8 mouse cellular contexts compared by ENCODE assay signal in the genomic region with DNA sequence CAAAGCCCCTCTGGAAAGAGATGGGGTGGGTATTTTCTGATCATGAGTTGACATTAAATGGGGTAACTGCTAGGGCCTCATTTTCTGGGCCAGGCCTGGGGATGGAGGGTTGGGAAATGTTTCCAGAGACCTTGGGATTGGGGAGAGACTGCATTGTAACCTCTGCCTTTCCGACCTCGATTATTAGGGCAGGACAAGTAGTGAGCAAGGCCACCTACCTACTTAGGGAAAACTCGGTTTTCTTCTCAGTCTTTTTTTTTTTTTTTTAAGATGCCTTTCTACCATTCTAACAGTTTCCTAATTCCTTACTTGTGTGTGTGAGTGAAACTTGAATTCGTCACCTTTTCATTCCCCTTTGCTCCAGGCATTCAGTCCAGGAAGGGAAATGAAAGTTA. TPM values are rescaled to one million over a fixed set of nuclear protein-coding genes. Genes with fewer than 3 reads are reported as not detected.
DNase-seq lines count a peak whose midpoint lies in the region; ATAC-seq lines count a peak whose summit lies in the region.

No protein-coding gene starts in this region.

- peak overlapping the region; percentile 94 for H3K9ac ChIP-seq in lung, embryonic 16.5 days (ENCODE audit: low read length)
- H3K9ac ChIP-seq in embryonic facial prominence, embryonic 14.5 days (ENCODE audit: low read depth, low read length), result peak overlapping the region; percentile 99
- peak overlapping the region; percentile 99 for H3K9ac ChIP-seq in intestine, embryonic 15.5 days
- H3K9ac ChIP-seq in neural tube, embryonic 14.5 days (replicated peaks; ENCODE audit: low read depth, low read length), result peak overlapping the region; percentile 97

- peak overlapping the region; percentile 79 for H3K4me3 ChIP-seq in lung, embryonic 16.5 days (ENCODE audit: low read length)
- peak overlapping the region; percentile 94 for H3K4me3 ChIP-seq in embryonic facial prominence, embryonic 14.5 days (ENCODE audit: low read depth, low read length)
- H3K4me3 ChIP-seq in intestine, embryonic 15.5 days (replicated peaks), result peak overlapping the region; percentile 95
- peak overlapping the region; percentile 89 for H3K4me3 ChIP-seq in neural tube, embryonic 14.5 days (ENCODE audit: low read depth, low read length)

- 3% methylated on average over 4 of the region's 4 CpGs for WGBS in lung, embryonic 16.5 days
- WGBS in embryonic facial prominence, embryonic 14.5 days, result 3% methylated on average over 4 of the region's 4 CpGs
- 5% methylated on average over 4 of the region's 4 CpGs for WGBS in intestine, embryonic 15.5 days
- 4% methylated on average over 4 of the region's 4 CpGs for WGBS in neural tube, embryonic 14.5 days

- no peak for ATAC-seq in lung, embryonic 16.5 days (ENCODE audit: low read depth)
- no peak for ATAC-seq in embryonic facial prominence, embryonic 14.5 days (ENCODE audit: low read depth)
- ATAC-seq in intestine, embryonic 15.5 days, result no peak
- no peak for ATAC-seq in neural tube, embryonic 14.5 days (ENCODE audit: low read depth)
- no peak for ATAC-seq in monocyte, adult 5-6 weeks (replicated peaks; ENCODE audit: insufficient number of reproducible peaks, low FRiP score, low TSS enrichment, poor library complexity, severe bottlenecking)

- no peaks in the 10 kb centered on the region for H3K27me3 ChIP-seq in lung, embryonic 16.5 days (ENCODE audit: control insufficient read depth, insufficient read depth, low read depth, low read length)
- H3K27me3 ChIP-seq in embryonic facial prominence, embryonic 14.5 days (replicated peaks; ENCODE audit: control insufficient read depth, insufficient read depth, low read length), result no peaks in the 10 kb centered on the region
- no peaks in the 10 kb centered on the region for H3K27me3 ChIP-seq in intestine, embryonic 15.5 days (replicated peaks)
- H3K27me3 ChIP-seq in neural tube, embryonic 14.5 days (ENCODE audit: control insufficient read depth, insufficient read depth, low read length), result no peaks in the 10 kb centered on the region

- no peak for DNase-seq in lung, postnatal 14 days
- no peak for DNase-seq in embryonic facial prominence, embryonic 14.5 days (ENCODE audit: low spot score)
- DNase-seq in gastrocnemius, postnatal 10 days, result no peak
- no peak for DNase-seq in testis, postnatal 14 days (ENCODE audit: low spot score)

- H3K4me2 ChIP-seq in lung, embryonic 16.5 days (ENCODE audit: low read depth, low read length), result peak overlapping the region; percentile 52
- H3K4me2 ChIP-seq in embryonic facial prominence, embryonic 14.5 days (ENCODE audit: low read depth, low read length), result peak overlapping the region; percentile 68
- H3K4me2 ChIP-seq in intestine, embryonic 15.5 days (replicated peaks), result peak overlapping the region; percentile 85
- H3K4me2 ChIP-seq in neural tube, embryonic 14.5 days (ENCODE audit: low read depth, low read length), result peak overlapping the region; percentile 75

- H3K9me3 ChIP-seq in lung, embryonic 16.5 days (ENCODE audit: control insufficient read depth, low read length), result no peaks in the 10 kb centered on the region
- H3K9me3 ChIP-seq in embryonic facial prominence, embryonic 14.5 days (ENCODE audit: control insufficient read depth, low read length), result no peaks in the 10 kb centered on the region
- no peaks in the 10 kb centered on the region for H3K9me3 ChIP-seq in intestine, embryonic 15.5 days
- H3K9me3 ChIP-seq in neural tube, embryonic 14.5 days (ENCODE audit: control insufficient read depth, low read length), result no peaks in the 10 kb centered on the region

- H3K36me3 ChIP-seq in lung, embryonic 16.5 days (ENCODE audit: control insufficient read depth, insufficient read depth, low read length), result peaks cover 12% of the 10 kb centered on the region
- H3K36me3 ChIP-seq in embryonic facial prominence, embryonic 14.5 days (ENCODE audit: control insufficient read depth, insufficient read depth, low read length), result peaks cover 30% of the 10 kb centered on the region
- peaks cover 6% of the 10 kb centered on the region; the same call in 1 of the 2 replicates for H3K36me3 ChIP-seq in intestine, embryonic 15.5 days
- H3K36me3 ChIP-seq in neural tube, embryonic 14.5 days (ENCODE audit: control insufficient read depth, insufficient read depth, low read length), result peaks cover 9% of the 10 kb centered on the region; the same call in 1 of the 2 replicates

- peak overlapping the region; percentile 91 for H3K27ac ChIP-seq in lung, embryonic 16.5 days (ENCODE audit: low read length)
- peak overlapping the region; percentile 94 for H3K27ac ChIP-seq in embryonic facial prominence, embryonic 14.5 days (replicated peaks; ENCODE audit: low read depth, low read length)
- H3K27ac ChIP-seq in intestine, embryonic 15.5 days, result peak overlapping the region; percentile 94
- peak overlapping the region; percentile 84 for H3K27ac ChIP-seq in neural tube, embryonic 14.5 days (ENCODE audit: low read depth, low read length)

- H3K4me1 ChIP-seq in lung, embryonic 16.5 days (replicated peaks; ENCODE audit: control insufficient read depth, insufficient read depth, low read length), result peaks cover 15% of the 10 kb centered on the region
- H3K4me1 ChIP-seq in embryonic facial prominence, embryonic 14.5 days (ENCODE audit: control insufficient read depth, insufficient read depth, low read length), result peaks cover 12% of the 10 kb centered on the region; the same call in 1 of the 2 replicates
- H3K4me1 ChIP-seq in intestine, embryonic 15.5 days (replicated peaks), result peaks cover 9% of the 10 kb centered on the region
- peaks cover 15% of the 10 kb centered on the region for H3K4me1 ChIP-seq in neural tube, embryonic 14.5 days (ENCODE audit: control insufficient read depth, insufficient read depth, low read length)

RNA-seq across cellular contexts. Expression of a gene that starts 3.9 kb away (rescaled TPM):
- polyA plus RNA-seq in lung, embryonic 16.5 days (2015; fragmentation: Nextera tagmentation; extraction: Ambion mirVana), result 11.6 and 12.7 TPM in 2 replicates
- 26.3 and 30.4 TPM in 2 replicates for polyA plus RNA-seq in embryonic facial prominence, embryonic 14.5 days (2014; fragmentation: Nextera tagmentation; extraction: Ambion mirVana)
- polyA plus RNA-seq in intestine, embryonic 15.5 days (2015; fragmentation: Nextera tagmentation; extraction: Ambion mirVana), result 12.7 and 16.0 TPM in 2 replicates
- 27.8 and 31.2 TPM in 2 replicates for polyA plus RNA-seq in neural tube, embryonic 14.5 days (2014; fragmentation: Nextera tagmentation; extraction: Ambion mirVana)
- 10 to 100 TPM; 39.6 to 48.6 TPM for total RNA-seq in gastrocnemius, postnatal 10 days (2021)
- total RNA-seq in monocyte, adult 5-6 weeks (2017), result 121 to 139 TPM (median 122 TPM) in 3 replicates

RNA-seq across cellular contexts. Expression of a gene that starts 35.8 kb away (rescaled TPM):
- polyA plus RNA-seq in lung, embryonic 16.5 days (2015; fragmentation: Nextera tagmentation; extraction: Ambion mirVana), result not detected in 2 replicates
- polyA plus RNA-seq in embryonic facial prominence, embryonic 14.5 days (2014; fragmentation: Nextera tagmentation; extraction: Ambion mirVana), result not detected in 2 replicates
- not detected in 2 replicates for polyA plus RNA-seq in intestine, embryonic 15.5 days (2015; fragmentation: Nextera tagmentation; extraction: Ambion mirVana)
- not detected in 2 replicates for polyA plus RNA-seq in neural tube, embryonic 14.5 days (2014; fragmentation: Nextera tagmentation; extraction: Ambion mirVana)
- not detected for total RNA-seq in gastrocnemius, postnatal 10 days (2021)
- not detected in 3 replicates for total RNA-seq in monocyte, adult 5-6 weeks (2017)

RNA-seq across cellular contexts. Expression of a gene that starts 56.2 kb away (rescaled TPM):
- 32.9 and 33.0 TPM in 2 replicates for polyA plus RNA-seq in lung, embryonic 16.5 days (2015; fragmentation: Nextera tagmentation; extraction: Ambion mirVana)
- 25.5 and 33.5 TPM in 2 replicates for polyA plus RNA-seq in embryonic facial prominence, embryonic 14.5 days (2014; fragmentation: Nextera tagmentation; extraction: Ambion mirVana)
- polyA plus RNA-seq in intestine, embryonic 15.5 days (2015; fragmentation: Nextera tagmentation; extraction: Ambion mirVana), result 36.2 and 38.0 TPM in 2 replicates
- polyA plus RNA-seq in neural tube, embryonic 14.5 days (2014; fragmentation: Nextera tagmentation; extraction: Ambion mirVana), result 31.9 and 33.9 TPM in 2 replicates
- total RNA-seq in gastrocnemius, postnatal 10 days (2021), result 10 to 100 TPM; 11.7 to 12.6 TPM
- total RNA-seq in monocyte, adult 5-6 weeks (2017), result 10.0 to 17.4 TPM (median 12.2 TPM) in 3 replicates
